Mouse (Mus musculus) cerebellum, adult 2 months (tissue): ENCODE data around the gene Atf3.

Experiments
- CTCF ChIP-seq: fragments of 200-500 bp; IDR thresholded peaks from 2 replicates; pipeline ENCODE4 v1.5.1; 2011; ENCODE audit warnings: low read depth, mild to moderate bottlenecking, control low read depth, low read length, moderate library complexity, borderline replicate concordance; ENCODE audit not compliant: insufficient read depth
- POLR2A ChIP-seq: fragments of 200-500 bp; IDR thresholded peaks from 2 replicates; pipeline ENCODE4 v1.6.1; 2011; ENCODE audit warnings: low read length, control low read depth, borderline replicate concordance; ENCODE audit not compliant: insufficient read depth

- TF ChIP-seq CTCF (no peak), POLR2A (no peak)
These were observed 40.7 kb upstream of the Atf3 start for GRCm38 (mm10) chr1:191258521-191258920.
